Mouse (Mus musculus): ENCODE measurements at regions not wholly inside any gene's neighbourhood (a gene's known extent, or its start where the extent isn't known, plus 50 kb on each side); places are given as distances from the start of the nearest gene placed in this dataset.
"Not testable (repeated sequence)": the region's sequence is repeated elsewhere in the genome, so short reads cannot be mapped to it uniquely, and the experiment has no call there.

- Histone ChIP-seq H3K4me1 (ENCODE audit: control insufficient read depth, insufficient read depth, low read length) (no peaks in the 10 kb centered on the region), H3K4me3 (replicated peaks; ENCODE audit: low read length) (no peak overlapping the region), H3K9ac (ENCODE audit: low read depth, low read length, severe bottlenecking) (no peak overlapping the region), H3K27me3 (ENCODE audit: control insufficient read depth, insufficient read depth, low read length) (no peaks in the 10 kb centered on the region), H3K36me3 (ENCODE audit: control insufficient read depth, insufficient read depth, low read length) (no peaks in the 10 kb centered on the region), H3K9me3 (ENCODE audit: control insufficient read depth, low read length) (no peaks in the 10 kb centered on the region), H3K4me2 (replicated peaks; ENCODE audit: low read depth, low read length, severe bottlenecking) (no peak overlapping the region), H3K27ac (replicated peaks; ENCODE audit: low read depth, low read length) (no peak overlapping the region)
- ATAC-seq (ENCODE audit: low FRiP score, low read depth) (no peak), DNase-seq (ENCODE audit: low spot score) (no peak)
- no peak for TF ChIP-seq POLR2A (IDR thresholded peaks at IDR 0.05; ENCODE audit: borderline replicate concordance, extremely low read depth, insufficient read depth, insufficient read length)
Observed at GRCm38 (mm10) chr2:135544882-135545281, 113.9 kb upstream of the Plcb4 start.

- Histone ChIP-seq H3K27me3 (ENCODE audit: control insufficient read depth, insufficient read depth, low read length) (no peaks in the 10 kb centered on the region), H3K4me3 (replicated peaks; ENCODE audit: low read length) (no peak overlapping the region), H3K9ac (ENCODE audit: low read depth, low read length, severe bottlenecking) (no peak overlapping the region), H3K36me3 (ENCODE audit: control insufficient read depth, insufficient read depth, low read length) (no peaks in the 10 kb centered on the region), H3K9me3 (ENCODE audit: control insufficient read depth, low read length) (no peaks in the 10 kb centered on the region), H3K4me1 (ENCODE audit: control insufficient read depth, insufficient read depth, low read length) (no peaks in the 10 kb centered on the region), H3K4me2 (replicated peaks; ENCODE audit: low read depth, low read length, severe bottlenecking) (no peak overlapping the region), H3K27ac (replicated peaks; ENCODE audit: low read depth, low read length) (no peak overlapping the region)
- no peak for DNase-seq (ENCODE audit: low spot score)
- WGBS = 80% methylated on average over 3 of the region's 3 CpGs
- TF ChIP-seq POLR2A (IDR thresholded peaks at IDR 0.05; ENCODE audit: borderline replicate concordance, extremely low read depth, insufficient read depth, insufficient read length) = no peak
- no peak for ATAC-seq (ENCODE audit: low FRiP score, low read depth)
Observed at GRCm38 (mm10) chr2:135547966-135548365, 110.8 kb upstream of the Plcb4 start.

- H3K4me2 ChIP-seq (replicated peaks; ENCODE audit: low read depth, low read length, severe bottlenecking) = no peak overlapping the region
- ATAC-seq (ENCODE audit: low FRiP score, low read depth) = no peak
- H3K9ac ChIP-seq (ENCODE audit: low read depth, low read length, severe bottlenecking) = no peak overlapping the region
- no peak overlapping the region for H3K4me3 ChIP-seq (replicated peaks; ENCODE audit: low read length)
- no peaks in the 10 kb centered on the region for H3K4me1 ChIP-seq (ENCODE audit: control insufficient read depth, insufficient read depth, low read length)
- no peak for DNase-seq (ENCODE audit: low spot score)
- no peaks in the 10 kb centered on the region for H3K9me3 ChIP-seq (ENCODE audit: control insufficient read depth, low read length)
- H3K27ac ChIP-seq (replicated peaks; ENCODE audit: low read depth, low read length) = no peak overlapping the region
- H3K36me3 ChIP-seq (ENCODE audit: control insufficient read depth, insufficient read depth, low read length) = no peaks in the 10 kb centered on the region
- no peaks in the 10 kb centered on the region for H3K27me3 ChIP-seq (ENCODE audit: control insufficient read depth, insufficient read depth, low read length)
- no peak for TF ChIP-seq POLR2A (IDR thresholded peaks at IDR 0.05; ENCODE audit: borderline replicate concordance, extremely low read depth, insufficient read depth, insufficient read length)
- WGBS = 44% methylated on average over 3 of the region's 3 CpGs
Observed at GRCm38 (mm10) chr2:135553031-135553430, 105.8 kb upstream of the Plcb4 start.

- not testable (repeated sequence) for H3K9me3 ChIP-seq (ENCODE audit: control insufficient read depth, low read length); ATAC-seq (ENCODE audit: low FRiP score, low read depth); H3K4me2 ChIP-seq (replicated peaks; ENCODE audit: low read depth, low read length, severe bottlenecking); DNase-seq (ENCODE audit: low spot score); H3K9ac ChIP-seq (ENCODE audit: low read depth, low read length, severe bottlenecking); H3K27ac ChIP-seq (replicated peaks; ENCODE audit: low read depth, low read length); H3K27me3 ChIP-seq (ENCODE audit: control insufficient read depth, insufficient read depth, low read length); H3K4me3 ChIP-seq (replicated peaks; ENCODE audit: low read length); H3K4me1 ChIP-seq (ENCODE audit: control insufficient read depth, insufficient read depth, low read length); H3K36me3 ChIP-seq (ENCODE audit: control insufficient read depth, insufficient read depth, low read length)
- WGBS = 91% methylated on average over 8 of the region's 8 CpGs
Observed at GRCm38 (mm10) chr2:135558026-135558425, 100.8 kb upstream of the Plcb4 start.

GRCm38 (mm10) chr2:135559328-135559727 is 99.5 kb upstream of the Plcb4 start:
- Histone ChIP-seq H3K27me3 (ENCODE audit: control insufficient read depth, insufficient read depth, low read length) (no peaks in the 10 kb centered on the region), H3K9ac (ENCODE audit: low read depth, low read length, severe bottlenecking) (no peak overlapping the region), H3K36me3 (ENCODE audit: control insufficient read depth, insufficient read depth, low read length) (no peaks in the 10 kb centered on the region), H3K4me2 (replicated peaks; ENCODE audit: low read depth, low read length, severe bottlenecking) (no peak overlapping the region), H3K27ac (replicated peaks; ENCODE audit: low read depth, low read length) (no peak overlapping the region), H3K9me3 (ENCODE audit: control insufficient read depth, low read length) (no peaks in the 10 kb centered on the region), H3K4me3 (replicated peaks; ENCODE audit: low read length) (no peak overlapping the region), H3K4me1 (ENCODE audit: control insufficient read depth, insufficient read depth, low read length) (no peaks in the 10 kb centered on the region)
- TF ChIP-seq POLR2A (IDR thresholded peaks at IDR 0.05; ENCODE audit: borderline replicate concordance, extremely low read depth, insufficient read depth, insufficient read length) = no peak
- no peak for DNase-seq (ENCODE audit: low spot score)
- WGBS = 50% methylated on average over 3 of the region's 3 CpGs
- ATAC-seq (ENCODE audit: low FRiP score, low read depth) = no peak
